Mouse (Mus musculus): ENCODE measurements around the gene Anxa11. TPM values are rescaled to one million over a fixed set of nuclear protein-coding genes. Genes with fewer than 3 reads are reported as not detected.

The Anxa11 gene
- polyA plus RNA-seq, 1 experiment from 2014 or later = 4.3 TPM

DNA sequence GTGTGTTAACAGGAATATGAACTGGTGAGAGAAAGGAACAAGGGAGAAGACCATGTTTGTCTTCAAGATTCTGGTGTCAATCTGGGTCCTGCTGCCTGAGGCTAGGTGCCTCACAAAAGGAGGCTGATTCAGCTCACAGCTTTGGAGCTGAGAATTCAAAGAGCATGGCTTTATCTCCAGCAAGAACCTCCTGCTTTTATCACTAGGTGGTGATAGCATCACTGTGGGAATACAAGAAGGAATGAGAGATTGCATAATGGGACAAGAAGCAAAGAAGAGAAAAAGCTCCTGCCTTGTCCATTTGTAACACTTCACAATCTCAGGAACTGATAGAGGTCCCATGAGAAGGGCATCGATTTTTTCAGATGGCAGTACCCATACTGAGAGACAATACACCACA lies 10.6 kb upstream of the Anxa11 start:
- no peaks in the 10 kb centered on the region for H3K27me3 ChIP-seq (ENCODE audit: control insufficient read depth, insufficient read depth, low read length)
- no peak overlapping the region for H3K9ac ChIP-seq (ENCODE audit: low read depth, low read length)
- H3K4me2 ChIP-seq (replicated peaks; ENCODE audit: low read depth, low read length) = no peak overlapping the region
- no peak for DNase-seq (ENCODE audit: low spot score)
- no peak for ATAC-seq (ENCODE audit: low FRiP score)
- no peaks in the 10 kb centered on the region for H3K9me3 ChIP-seq (ENCODE audit: control insufficient read depth, low read length)
- H3K27ac ChIP-seq (ENCODE audit: low read depth, low read length) = no peak overlapping the region
- 75% methylated on average over 1 of the region's 1 CpGs for WGBS
- H3K4me3 ChIP-seq (ENCODE audit: low read depth, low read length) = no peak overlapping the region
- H3K36me3 ChIP-seq (ENCODE audit: control insufficient read depth, insufficient read depth, low read length) = no peaks in the 10 kb centered on the region
- no peaks in the 10 kb centered on the region for H3K4me1 ChIP-seq (replicated peaks; ENCODE audit: control insufficient read depth, insufficient read depth, low read length)

DNA sequence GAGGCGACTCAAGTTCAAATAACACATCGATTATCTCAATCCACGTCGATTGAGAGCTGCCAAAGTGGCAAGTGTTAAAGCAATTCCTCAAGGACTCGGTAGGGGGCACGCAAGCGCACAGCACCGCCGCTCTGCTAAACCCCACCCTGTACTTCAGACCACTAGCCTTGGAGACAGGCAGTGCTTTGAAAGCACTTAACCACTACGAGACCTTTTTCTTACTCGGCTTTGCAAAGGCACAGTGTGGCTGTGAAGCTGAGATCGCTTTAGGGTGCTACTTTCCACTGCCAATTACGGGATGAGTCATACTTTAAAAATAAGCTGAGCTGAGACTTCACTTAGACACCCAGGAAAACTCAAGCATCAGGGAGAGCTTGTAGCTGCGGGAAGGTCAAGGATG lies 9.7 kb upstream of the Anxa11 start:
- no peaks in the 10 kb centered on the region for H3K27me3 ChIP-seq (ENCODE audit: control insufficient read depth, insufficient read depth, low read length)
- ATAC-seq (ENCODE audit: low FRiP score) (no peak), DNase-seq (ENCODE audit: low spot score) (peak; percentile 75)
- H3K9ac ChIP-seq (ENCODE audit: low read depth, low read length) = no peak overlapping the region
- H3K36me3 ChIP-seq (ENCODE audit: control insufficient read depth, insufficient read depth, low read length) = no peaks in the 10 kb centered on the region
- 14% methylated on average over 14 of the region's 14 CpGs for WGBS
- no peaks in the 10 kb centered on the region for H3K9me3 ChIP-seq (ENCODE audit: control insufficient read depth, low read length)
- no peak overlapping the region for H3K4me2 ChIP-seq (replicated peaks; ENCODE audit: low read depth, low read length)
- H3K27ac ChIP-seq (ENCODE audit: low read depth, low read length) = no peak overlapping the region
- no peaks in the 10 kb centered on the region for H3K4me1 ChIP-seq (replicated peaks; ENCODE audit: control insufficient read depth, insufficient read depth, low read length)
- no peak overlapping the region for H3K4me3 ChIP-seq (ENCODE audit: low read depth, low read length)

GRCm38 (mm10) chr14:25838411-25838810 lies 3.5 kb upstream of the Anxa11 start:
- no peak overlapping the region for H3K9ac ChIP-seq (ENCODE audit: low read depth, low read length)
- H3K9me3 ChIP-seq (ENCODE audit: control insufficient read depth, low read length) = no peaks in the 10 kb centered on the region
- no peak for ATAC-seq (ENCODE audit: low FRiP score)
- H3K4me3 ChIP-seq (ENCODE audit: low read depth, low read length) = no peak overlapping the region
- no peaks in the 10 kb centered on the region; the same call in none of the 2 replicates for H3K4me1 ChIP-seq (replicated peaks; ENCODE audit: control insufficient read depth, insufficient read depth, low read length)
- no peaks in the 10 kb centered on the region for H3K36me3 ChIP-seq (ENCODE audit: control insufficient read depth, insufficient read depth, low read length)
- no peak overlapping the region for H3K27ac ChIP-seq (ENCODE audit: low read depth, low read length)
- H3K27me3 ChIP-seq (ENCODE audit: control insufficient read depth, insufficient read depth, low read length) = peaks cover 21% of the 10 kb centered on the region
- no peak overlapping the region for H3K4me2 ChIP-seq (replicated peaks; ENCODE audit: low read depth, low read length)
- WGBS = 75% methylated on average over 8 of the region's 8 CpGs
- DNase-seq (ENCODE audit: low spot score) = no peak

- Histone ChIP-seq H3K4me2 (replicated peaks; ENCODE audit: low read depth, low read length) (no peak overlapping the region), H3K36me3 (ENCODE audit: control insufficient read depth, insufficient read depth, low read length) (no peaks in the 10 kb centered on the region), H3K4me1 (replicated peaks; ENCODE audit: control insufficient read depth, insufficient read depth, low read length) (no peaks in the 10 kb centered on the region; the same call in none of the 2 replicates), H3K4me3 (ENCODE audit: low read depth, low read length) (no peak overlapping the region), H3K9me3 (ENCODE audit: control insufficient read depth, low read length) (no peaks in the 10 kb centered on the region), H3K9ac (ENCODE audit: low read depth, low read length) (no peak overlapping the region), H3K27ac (ENCODE audit: low read depth, low read length) (no peak overlapping the region), H3K27me3 (ENCODE audit: control insufficient read depth, insufficient read depth, low read length) (peaks cover 24% of the 10 kb centered on the region)
- ATAC-seq (ENCODE audit: low FRiP score) (no peak), DNase-seq (ENCODE audit: low spot score) (no peak)
- 70% methylated on average over 7 of the region's 7 CpGs for WGBS
Observed at GRCm38 (mm10) chr14:25839791-25840190, 2.2 kb upstream of the Anxa11 start.

GRCm38 (mm10) chr14:25840961-25841360 lies 995 bp upstream of the Anxa11 start:
- no peak overlapping the region for H3K27ac ChIP-seq (ENCODE audit: low read depth, low read length)
- no peaks in the 10 kb centered on the region; the same call in none of the 2 replicates for H3K4me1 ChIP-seq (replicated peaks; ENCODE audit: control insufficient read depth, insufficient read depth, low read length)
- no peak overlapping the region for H3K9ac ChIP-seq (ENCODE audit: low read depth, low read length)
- H3K9me3 ChIP-seq (ENCODE audit: control insufficient read depth, low read length) = no peaks in the 10 kb centered on the region
- H3K4me2 ChIP-seq (replicated peaks; ENCODE audit: low read depth, low read length) = no peak overlapping the region
- H3K27me3 ChIP-seq (ENCODE audit: control insufficient read depth, insufficient read depth, low read length) = peaks cover 24% of the 10 kb centered on the region
- H3K4me3 ChIP-seq (ENCODE audit: low read depth, low read length) = no peak overlapping the region
- DNase-seq (ENCODE audit: low spot score) (no peak), ATAC-seq (ENCODE audit: low FRiP score) (no peak)
- no peaks in the 10 kb centered on the region for H3K36me3 ChIP-seq (ENCODE audit: control insufficient read depth, insufficient read depth, low read length)
- 7% methylated on average over 7 of the region's 7 CpGs for WGBS

DNA sequence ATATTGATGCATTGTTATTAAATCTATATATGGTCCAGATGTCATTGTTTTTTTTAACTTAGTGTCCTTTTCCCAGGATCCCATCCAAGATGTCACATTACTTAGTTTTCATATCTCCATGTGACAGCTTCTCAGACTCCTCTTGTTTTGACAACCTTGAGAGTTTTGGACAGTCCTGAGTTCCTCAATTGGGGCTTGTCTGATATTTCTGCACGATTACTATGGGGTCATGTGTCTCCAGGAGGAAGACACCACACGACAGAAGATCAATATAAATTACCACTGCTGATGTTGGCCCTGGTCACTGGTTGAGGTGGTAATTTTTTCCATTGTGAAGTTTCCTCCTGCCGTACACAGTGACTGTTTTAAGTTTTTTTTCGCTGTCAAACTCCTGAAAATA lies 377 bp upstream of the Anxa11 start:
- DNase-seq (ENCODE audit: low spot score) = peak; percentile 12
- H3K4me1 ChIP-seq (replicated peaks; ENCODE audit: control insufficient read depth, insufficient read depth, low read length) = no peaks in the 10 kb centered on the region; the same call in none of the 2 replicates
- peaks cover 24% of the 10 kb centered on the region for H3K27me3 ChIP-seq (ENCODE audit: control insufficient read depth, insufficient read depth, low read length)
- peak overlapping the region; percentile 58; the same call in 1 of the 2 replicates for H3K4me3 ChIP-seq (ENCODE audit: low read depth, low read length)
- 5% methylated on average over 4 of the region's 4 CpGs for WGBS
- H3K27ac ChIP-seq (ENCODE audit: low read depth, low read length) = no peak overlapping the region
- no peaks in the 10 kb centered on the region for H3K9me3 ChIP-seq (ENCODE audit: control insufficient read depth, low read length)
- H3K36me3 ChIP-seq (ENCODE audit: control insufficient read depth, insufficient read depth, low read length) = no peaks in the 10 kb centered on the region
- ATAC-seq (ENCODE audit: low FRiP score) = no peak
- H3K4me2 ChIP-seq (replicated peaks; ENCODE audit: low read depth, low read length) = peak overlapping the region; percentile 96
- no peak overlapping the region for H3K9ac ChIP-seq (ENCODE audit: low read depth, low read length)

DNA sequence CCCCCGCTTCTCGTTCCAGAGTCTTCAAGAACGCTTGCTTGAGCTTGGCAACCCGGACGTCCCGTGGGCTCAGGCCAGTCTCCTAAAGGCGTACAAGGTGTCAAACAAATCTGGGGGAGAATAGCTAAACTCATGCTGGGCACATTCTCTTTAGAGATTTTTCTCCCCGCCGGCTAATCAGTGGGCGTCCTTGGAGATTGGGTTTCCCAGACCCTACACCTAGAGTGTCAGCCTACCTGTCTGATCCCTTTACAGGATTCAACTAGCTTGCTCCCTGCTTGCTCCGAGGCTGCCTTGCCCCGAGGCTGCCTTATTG lies 690 bp downstream of the Anxa11 start:
- peak overlapping the region; percentile 58 for H3K4me3 ChIP-seq (ENCODE audit: low read depth, low read length)
- under 1% methylated on average over 12 of the region's 12 CpGs for WGBS
- peak overlapping the region; percentile 44; the same call in 1 of the 2 replicates for H3K9ac ChIP-seq (ENCODE audit: low read depth, low read length)
- H3K4me1 ChIP-seq (replicated peaks; ENCODE audit: control insufficient read depth, insufficient read depth, low read length) = no peaks in the 10 kb centered on the region; the same call in none of the 2 replicates
- no peaks in the 10 kb centered on the region for H3K9me3 ChIP-seq (ENCODE audit: control insufficient read depth, low read length)
- H3K36me3 ChIP-seq (ENCODE audit: control insufficient read depth, insufficient read depth, low read length) = no peaks in the 10 kb centered on the region
- H3K27ac ChIP-seq (ENCODE audit: low read depth, low read length) = no peak overlapping the region
- no peak for DNase-seq (ENCODE audit: low spot score)
- H3K4me2 ChIP-seq (replicated peaks; ENCODE audit: low read depth, low read length) = peak overlapping the region; percentile 96
- no peak for ATAC-seq (ENCODE audit: low FRiP score)
- H3K27me3 ChIP-seq (ENCODE audit: control insufficient read depth, insufficient read depth, low read length) = peaks cover 24% of the 10 kb centered on the region

DNA sequence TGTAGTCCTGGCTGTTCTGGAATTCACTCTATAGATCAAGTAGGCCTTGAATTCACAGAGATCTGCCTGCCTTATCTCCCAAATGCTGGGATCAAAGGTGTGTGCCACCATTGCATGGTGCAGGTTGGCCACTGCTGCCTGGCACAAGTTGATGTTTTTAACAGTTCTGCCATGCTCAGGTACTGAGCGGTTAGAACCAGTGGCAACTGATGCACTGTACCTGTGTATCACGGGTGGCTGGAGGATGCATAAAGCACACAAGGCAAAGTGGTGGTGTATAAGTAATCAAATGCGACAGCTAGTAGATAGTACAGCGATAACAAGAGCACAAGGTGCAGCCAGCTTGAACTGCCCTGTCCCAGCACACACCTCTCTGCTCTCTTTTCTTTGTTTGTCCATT lies 2.4 kb downstream of the Anxa11 start:
- no peak overlapping the region for H3K9ac ChIP-seq (ENCODE audit: low read depth, low read length)
- no peaks in the 10 kb centered on the region for H3K36me3 ChIP-seq (ENCODE audit: control insufficient read depth, insufficient read depth, low read length)
- no peaks in the 10 kb centered on the region for H3K9me3 ChIP-seq (ENCODE audit: control insufficient read depth, low read length)
- ATAC-seq (ENCODE audit: low FRiP score) (no peak), DNase-seq (ENCODE audit: low spot score) (no peak)
- H3K27ac ChIP-seq (ENCODE audit: low read depth, low read length) = no peak overlapping the region
- no peaks in the 10 kb centered on the region; the same call in none of the 2 replicates for H3K4me1 ChIP-seq (replicated peaks; ENCODE audit: control insufficient read depth, insufficient read depth, low read length)
- WGBS = 93% methylated on average over 4 of the region's 4 CpGs
- no peak overlapping the region for H3K4me2 ChIP-seq (replicated peaks; ENCODE audit: low read depth, low read length)
- H3K4me3 ChIP-seq (ENCODE audit: low read depth, low read length) = no peak overlapping the region
- H3K27me3 ChIP-seq (ENCODE audit: control insufficient read depth, insufficient read depth, low read length) = peaks cover 24% of the 10 kb centered on the region

DNA sequence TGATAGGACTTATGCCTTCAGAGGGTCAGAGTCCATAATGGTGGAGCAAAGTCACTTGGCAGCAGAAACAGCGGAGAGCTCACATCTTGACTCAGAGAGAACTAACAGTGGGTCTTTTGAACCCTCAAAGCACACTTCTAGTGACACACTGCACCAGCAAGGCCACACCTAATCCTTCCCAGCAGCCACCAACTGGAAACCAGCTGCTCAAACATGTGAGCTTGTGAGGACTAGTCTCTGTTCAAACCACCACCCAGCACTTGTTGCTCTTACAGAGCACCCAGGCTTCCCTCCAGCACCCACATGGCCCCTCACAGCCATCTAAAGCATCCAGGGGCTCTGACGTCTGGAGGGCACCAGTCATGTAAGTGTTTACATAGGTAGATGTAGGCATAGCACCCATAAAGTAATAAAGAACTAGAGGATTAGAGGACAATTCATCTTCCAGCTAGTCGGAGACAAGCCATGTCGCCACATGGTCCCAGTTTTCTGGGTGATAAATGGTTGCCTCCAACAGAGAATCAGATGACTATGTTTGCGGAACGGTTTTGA lies 4.0 kb downstream of the Anxa11 start:
- Histone ChIP-seq H3K9ac (ENCODE audit: low read depth, low read length) (no peak overlapping the region), H3K27ac (ENCODE audit: low read depth, low read length) (no peak overlapping the region), H3K4me2 (replicated peaks; ENCODE audit: low read depth, low read length) (no peak overlapping the region), H3K36me3 (ENCODE audit: control insufficient read depth, insufficient read depth, low read length) (no peaks in the 10 kb centered on the region), H3K27me3 (ENCODE audit: control insufficient read depth, insufficient read depth, low read length) (peaks cover 20% of the 10 kb centered on the region), H3K4me3 (ENCODE audit: low read depth, low read length) (no peak overlapping the region), H3K4me1 (replicated peaks; ENCODE audit: control insufficient read depth, insufficient read depth, low read length) (no peaks in the 10 kb centered on the region; the same call in none of the 2 replicates), H3K9me3 (ENCODE audit: control insufficient read depth, low read length) (no peaks in the 10 kb centered on the region)
- ATAC-seq (ENCODE audit: low FRiP score) = no peak
- no peak for DNase-seq (ENCODE audit: low spot score)
- 89% methylated on average over 6 of the region's 6 CpGs for WGBS

All from hindbrain, embryonic 11.5 days (tissue).